Mouse (Mus musculus) adrenal gland, postnatal 25 days (tissue): ENCODE data around the gene Tldc1. TPM values are rescaled to one million over a fixed set of nuclear protein-coding genes. Genes with fewer than 3 reads are reported as not detected.
A peak's percentile ranks its signal among the peaks of the same experiment; 100 is the strongest.

ENCODE experiments used
- DNase-seq: peaks from one replicate; pipeline ENCODE4 v3.0.0; 2021; ENCODE audit warnings: mixed read lengths
- long read RNA-seq: library from polyadenylated mRNA; stranded (forward); transcript quantifications from one replicate; pipeline ENCODE4 v2.0.0, GENCODE M21; 2021
- total RNA-seq: library from RNA; stranded (reverse); gene quantifications from 2 replicates; pipeline ENCODE4 v1.2.3, GENCODE M21; 2021

Tldc1 gene
- 11.3 and 22.1 TPM in 2 replicates for total RNA-seq
- long read RNA-seq, transcript Tldc1-201 (8 exons, 3,085 nt) = major isoform, 16 of 27 reads
- long read RNA-seq, partial matches to known transcripts = 9 of 27 reads
- long read RNA-seq, other reads (novel, unspliced or antisense) = 2 of 27 reads

- DNase-seq = peak; percentile 99
Observed at GRCm38 (mm10) chr8:119778263-119778662, at the start of gene Tldc1. TSS of gene Tldc1 (minus strand) at chr8:119778416.

GRCm38 (mm10) chr8:119827721-119828153 lies 49.5 kb upstream of the Tldc1 start:
- DNase-seq = no peak

- DNase-seq = no peak
Observed at GRCm38 (mm10) chr8:119826982-119827381, 48.8 kb upstream of the Tldc1 start.

DNA sequence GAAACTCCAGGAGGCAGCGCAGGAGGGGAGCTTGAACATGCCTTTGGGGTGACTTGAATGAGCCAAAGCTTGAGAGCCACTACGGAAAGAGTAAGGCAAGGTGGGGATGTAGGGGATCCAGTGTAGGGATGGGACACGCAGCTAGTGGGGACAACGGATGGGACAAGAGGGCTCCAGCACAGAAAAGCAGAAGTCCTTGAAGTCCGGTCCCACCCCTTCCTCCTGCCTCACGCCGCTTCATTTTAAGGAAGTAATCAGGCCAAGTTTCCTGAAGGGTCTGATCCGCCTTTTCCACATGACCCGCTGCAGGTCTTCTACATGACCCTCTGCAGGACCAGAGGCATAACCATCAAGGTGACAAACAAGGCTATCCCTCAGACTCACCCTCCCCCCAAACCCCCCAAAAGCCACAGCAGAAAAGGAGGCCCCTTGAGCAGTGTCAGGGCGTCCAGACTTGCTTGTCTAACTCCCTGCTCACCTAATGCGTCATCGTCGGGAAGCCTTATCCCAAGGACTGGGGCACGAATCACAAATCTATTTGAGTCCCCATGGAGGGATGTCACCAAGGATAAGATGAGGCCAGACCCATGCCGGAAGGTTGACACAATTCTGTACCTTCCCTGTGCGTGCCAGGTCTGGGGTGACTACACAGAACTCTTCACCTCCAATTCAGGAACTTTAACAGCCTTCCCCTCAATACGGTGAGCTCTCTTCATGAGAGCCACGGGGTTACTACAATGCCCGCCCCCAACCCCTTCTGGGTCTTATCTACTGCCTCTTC lies 47.9 kb upstream of the Tldc1 start:
- no peak for DNase-seq

DNA sequence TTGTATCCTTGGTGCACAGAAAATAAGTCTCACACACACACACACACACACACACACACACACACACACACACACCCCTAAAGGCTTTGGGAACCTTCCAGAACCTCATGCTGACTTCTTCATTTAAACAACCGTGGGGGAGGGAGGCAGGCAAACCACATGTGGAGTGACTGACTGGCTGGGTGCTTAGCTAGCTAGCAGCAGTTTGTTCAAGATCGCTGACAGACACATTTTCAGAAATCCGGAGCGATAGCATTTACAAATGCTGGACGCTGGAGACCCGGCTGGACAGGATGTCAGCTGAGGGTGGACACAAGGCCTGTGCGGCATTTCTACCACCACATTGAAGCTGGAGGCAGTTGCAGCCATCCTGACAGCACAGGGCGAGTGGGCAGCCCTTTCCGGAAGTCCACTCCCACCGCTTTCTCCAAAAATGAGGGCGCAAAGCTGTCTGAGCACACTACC lies 46.6 kb upstream of the Tldc1 start:
- DNase-seq = no peak

- no peak for DNase-seq
Observed at GRCm38 (mm10) chr8:119824100-119824499, 45.9 kb upstream of the Tldc1 start.

- no peak for DNase-seq
Observed at GRCm38 (mm10) chr8:119823278-119823677, 45.1 kb upstream of the Tldc1 start.

DNA sequence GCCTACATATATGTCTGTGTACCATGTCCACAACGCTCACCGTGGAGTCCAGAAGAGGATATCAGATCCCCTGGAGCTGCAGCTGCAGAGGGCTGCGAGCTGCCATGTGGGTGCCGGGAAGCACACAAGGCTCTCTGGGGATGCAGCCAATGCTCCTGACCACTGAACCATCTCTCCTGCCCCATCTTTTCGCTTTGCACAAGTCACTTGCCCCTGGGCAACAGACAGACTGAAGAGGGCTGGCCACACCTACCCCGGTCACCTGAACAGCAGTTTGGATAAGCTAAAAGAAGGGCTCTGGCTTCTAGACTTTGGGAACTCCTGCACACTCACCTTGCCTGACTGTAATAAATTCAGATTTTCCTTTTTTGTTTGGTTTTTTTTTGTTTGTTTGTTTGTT lies 43.5 kb upstream of the Tldc1 start:
- DNase-seq = no peak

- DNase-seq = no peak
Observed at GRCm38 (mm10) chr8:119819976-119820375, 41.8 kb upstream of the Tldc1 start.

DNA sequence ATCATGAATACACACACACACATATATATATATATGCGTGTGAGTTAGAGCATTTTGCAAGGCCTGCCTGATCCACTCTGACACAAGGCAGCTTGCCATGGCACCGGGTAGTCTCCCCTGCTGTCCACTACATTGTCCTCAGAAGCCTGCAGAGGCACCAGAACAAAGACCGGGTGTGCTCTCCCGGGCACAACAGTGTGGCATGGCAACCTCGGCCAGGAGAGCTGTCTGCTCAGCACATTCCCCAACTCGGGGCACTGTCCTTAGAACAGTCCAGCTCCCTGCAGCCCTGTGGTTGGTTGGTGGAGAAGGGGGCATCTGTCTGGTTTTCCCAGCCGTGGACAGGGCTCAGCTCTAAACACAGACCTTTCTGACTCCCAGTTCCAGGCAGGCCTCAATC lies 41.1 kb upstream of the Tldc1 start:
- DNase-seq = no peak

- no peak for DNase-seq
Observed at GRCm38 (mm10) chr8:119817446-119817845, 39.2 kb upstream of the Tldc1 start.

DNA sequence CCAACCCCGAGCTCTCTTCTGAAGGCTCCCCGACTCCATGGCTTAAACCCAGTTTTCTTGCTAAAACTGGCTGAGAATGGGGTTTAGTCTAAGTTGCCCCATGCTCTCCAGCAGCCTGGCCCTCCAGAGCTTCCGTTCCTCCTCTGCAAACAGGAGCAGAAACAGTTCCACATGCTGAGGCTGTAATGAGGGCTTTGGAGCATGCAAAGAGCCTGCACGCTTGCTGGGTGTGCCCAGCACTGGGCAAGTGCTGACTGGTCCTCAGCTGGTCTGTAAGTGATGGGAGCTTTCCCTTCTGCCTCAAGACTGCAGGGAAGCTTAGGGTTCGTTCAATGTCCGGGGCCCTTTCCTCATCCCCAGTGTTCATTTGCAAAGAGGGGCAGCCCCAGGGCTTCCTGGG lies 38.0 kb upstream of the Tldc1 start:
- DNase-seq = no peak

GRCm38 (mm10) chr8:119812650-119813431 lies 34.6 kb upstream of the Tldc1 start:
- no peak for DNase-seq

GRCm38 (mm10) chr8:119811925-119812324 lies 33.7 kb upstream of the Tldc1 start:
- DNase-seq = no peak

- no peak for DNase-seq
Observed at GRCm38 (mm10) chr8:119810953-119811499, 32.8 kb upstream of the Tldc1 start.

- no peak for DNase-seq
Observed at GRCm38 (mm10) chr8:119810127-119810868, 32.1 kb upstream of the Tldc1 start.

DNA sequence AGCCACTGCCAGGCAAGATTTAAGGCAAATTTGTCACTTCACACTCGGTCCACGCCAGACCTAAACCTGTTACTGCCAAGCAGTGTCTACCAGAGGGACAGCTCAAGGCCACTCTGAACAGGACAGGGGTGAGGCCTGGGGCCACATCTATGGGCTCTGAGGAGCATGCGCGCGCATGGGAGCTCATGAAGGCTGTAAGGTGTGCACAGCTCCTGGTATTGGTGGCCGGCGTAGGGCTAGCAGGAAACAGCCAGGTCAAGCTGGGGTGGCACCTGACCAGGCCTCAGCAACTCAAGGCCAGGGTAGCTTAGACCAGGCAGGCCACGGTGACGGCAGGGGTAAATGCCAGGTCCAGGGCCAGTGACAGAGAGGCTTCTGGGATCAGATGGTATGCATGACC lies 31.4 kb upstream of the Tldc1 start:
- DNase-seq = no peak

- DNase-seq = no peak
Observed at GRCm38 (mm10) chr8:119807687-119808086, 29.5 kb upstream of the Tldc1 start.

GRCm38 (mm10) chr8:119806422-119807263 lies 28.4 kb upstream of the Tldc1 start:
- DNase-seq = peak; percentile 78

- DNase-seq = no peak
Observed at GRCm38 (mm10) chr8:119805275-119805674, 27.1 kb upstream of the Tldc1 start.

DNA sequence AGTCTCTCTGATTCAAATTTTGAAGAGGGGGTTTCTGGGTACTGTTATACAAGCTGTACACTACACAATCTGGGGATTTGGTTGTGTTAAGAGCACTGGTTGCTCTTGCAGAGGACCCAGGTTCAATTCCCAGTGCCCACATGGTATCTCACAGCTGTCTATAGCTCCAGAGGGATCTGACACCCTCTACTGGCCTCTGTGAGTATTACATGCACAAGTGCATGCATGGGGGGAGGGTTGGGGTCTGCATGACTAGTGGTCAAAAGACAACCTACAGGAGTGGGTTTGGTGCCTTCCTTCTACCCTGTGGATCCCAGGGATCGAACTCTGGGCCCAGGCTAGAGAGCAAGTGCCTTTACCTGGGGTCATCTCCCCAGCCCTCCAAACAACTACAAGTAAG lies 24.4 kb upstream of the Tldc1 start:
- DNase-seq = no peak
